Mouse (Mus musculus) heart, postnatal 10 days (tissue): ENCODE results near the gene Gadd45g. TPM values are rescaled to one million over a fixed set of nuclear protein-coding genes. Genes with fewer than 3 reads are reported as not detected.

Experiments used
- DNase-seq, 2 experiments: peaks; one replicate each; pipeline ENCODE4 v3.0.0; 2021
- intact Hi-C: fragments of 180-260 bp; cut with DNase I; formaldehyde crosslinking; loops from one replicate; pipeline ENCODE4 v1.15.1; 2025
- total RNA-seq, 2 experiments: library from RNA; stranded (reverse); gene quantifications; 2 replicates each; pipeline ENCODE4 v1.2.3; 2021

Gene Gadd45g
- total RNA-seq, 2 experiments from 2014 or later = 27.8 to 37.9 TPM

DNA sequence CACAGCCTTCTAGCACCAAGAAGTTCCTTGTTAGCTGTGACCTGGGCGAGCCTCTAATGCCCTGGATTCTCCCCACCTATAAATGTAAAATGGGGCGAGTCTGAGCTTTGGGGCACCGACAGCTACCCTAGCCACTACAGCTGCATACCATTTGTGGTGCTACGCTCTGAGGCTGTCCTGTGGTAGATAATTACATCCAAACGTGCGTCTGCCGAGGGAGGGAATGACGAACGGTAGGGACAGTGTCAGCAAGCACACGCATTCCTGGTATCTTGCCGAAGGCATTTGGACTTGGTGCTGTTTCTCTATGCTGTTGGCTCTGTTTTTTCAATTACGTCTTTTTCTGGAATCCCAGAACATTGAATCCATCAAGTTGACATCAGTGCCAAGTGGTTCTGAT, 29.7 kb downstream of the Gadd45g start:
- intact Hi-C loops = no loop called here
- DNase-seq = no peak

DNA sequence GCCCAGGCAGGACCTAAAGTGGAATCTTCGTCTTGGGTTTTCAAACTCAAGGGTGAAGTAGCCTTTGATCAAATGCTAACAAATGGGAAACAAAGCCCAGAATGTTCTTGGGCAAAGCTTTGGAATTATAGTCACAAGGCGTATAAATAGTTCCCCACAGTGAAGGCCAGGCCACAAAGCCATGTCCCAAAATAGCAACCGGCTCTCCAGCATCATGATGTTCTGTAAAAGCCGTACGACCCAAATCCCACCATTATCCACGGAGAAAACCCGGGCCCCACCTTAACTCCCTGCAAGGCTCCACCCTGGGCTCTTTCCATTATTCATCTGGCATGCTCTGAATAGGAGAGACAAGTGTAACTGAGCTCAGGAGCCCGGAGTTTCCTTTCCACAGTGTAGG, 32.3 kb downstream of the Gadd45g start:
- intact Hi-C loops = no loop called here
- peak; percentile 52 to 55 for DNase-seq

DNA sequence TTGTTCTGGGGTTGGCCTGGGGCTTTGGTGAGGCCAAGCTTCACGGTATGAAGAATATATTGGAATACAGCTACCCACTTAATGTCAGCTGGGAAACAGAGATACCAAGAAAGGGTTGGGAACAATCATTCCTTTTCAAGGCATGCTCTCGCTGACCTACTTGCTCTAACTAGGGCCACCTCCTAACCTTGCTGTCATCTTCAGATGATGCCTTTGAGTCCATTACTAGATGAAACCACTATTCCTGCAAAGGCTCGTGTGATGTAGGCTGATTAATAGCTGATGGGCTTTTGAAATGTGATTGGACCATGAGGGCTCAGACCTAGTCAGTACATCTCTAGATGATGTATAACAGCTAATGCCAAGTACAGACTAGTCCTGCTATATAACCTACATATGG, 33.1 kb downstream of the Gadd45g start:
- intact Hi-C loops = no loop called here
- no peak for DNase-seq

DNA sequence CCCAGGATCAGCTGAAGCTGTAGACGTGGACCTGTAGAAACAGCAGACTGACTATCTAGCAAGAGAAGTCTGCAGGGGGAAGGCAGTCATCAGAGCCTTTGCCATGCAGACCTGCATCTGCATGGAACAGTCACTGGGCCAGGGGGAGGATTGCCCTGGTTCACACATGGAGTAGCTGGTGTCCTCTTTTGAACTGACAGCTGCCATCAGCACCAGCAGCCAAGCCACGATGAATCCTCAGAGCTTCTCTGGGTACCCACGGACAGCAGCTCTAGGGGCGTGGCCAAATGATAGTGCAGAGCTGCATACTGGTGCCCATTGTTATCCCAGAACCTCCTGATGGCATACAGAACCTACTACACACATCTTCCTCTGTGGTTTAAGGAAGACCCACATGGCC, 33.5 kb downstream of the Gadd45g start:
- no peak for DNase-seq
- intact Hi-C loops = no loop called here

DNA sequence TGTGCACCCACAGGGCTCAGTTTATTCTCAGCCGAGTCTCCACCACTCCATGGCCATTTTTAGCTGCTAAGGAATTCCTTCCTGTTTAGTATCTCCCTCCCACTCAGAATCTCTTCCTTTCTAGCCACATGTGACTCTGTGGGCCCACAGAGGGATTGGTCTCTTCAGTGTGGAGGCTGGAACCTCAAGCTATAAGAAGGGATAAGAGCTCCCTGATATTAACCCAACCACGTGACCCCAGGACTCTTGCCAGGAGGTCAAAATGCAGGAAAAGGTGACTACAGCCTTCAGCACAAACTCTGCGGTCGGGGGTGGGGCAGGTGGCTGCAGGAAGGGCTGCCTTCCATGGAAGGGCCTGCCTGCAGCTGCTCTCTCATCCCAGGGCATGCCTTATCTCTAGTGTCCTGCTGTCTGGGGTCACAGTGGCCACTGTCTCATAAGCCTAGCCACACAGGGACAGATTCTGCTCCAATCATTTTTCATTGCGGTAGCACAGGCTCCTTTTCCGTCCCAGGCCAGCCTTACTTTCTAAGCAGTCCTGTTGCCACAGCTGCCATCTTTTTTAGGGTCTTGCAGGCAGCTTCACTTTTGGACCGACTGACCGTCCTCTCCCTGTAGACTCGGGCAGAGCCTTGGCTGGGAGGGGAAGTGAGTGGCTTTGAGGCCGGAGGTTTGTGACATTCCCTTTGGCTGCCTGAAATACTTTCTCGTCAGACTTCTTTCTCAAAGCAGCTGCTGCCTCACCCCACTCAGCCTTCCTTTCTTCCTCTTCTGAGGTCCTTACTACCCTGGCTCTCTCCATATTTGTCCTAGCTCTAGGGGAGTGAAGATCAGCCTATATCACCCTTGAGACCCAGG, 35.0 kb downstream of the Gadd45g start:
- DNase-seq = peak; percentile 56 to 63
- intact Hi-C loops = no loop called here

DNA sequence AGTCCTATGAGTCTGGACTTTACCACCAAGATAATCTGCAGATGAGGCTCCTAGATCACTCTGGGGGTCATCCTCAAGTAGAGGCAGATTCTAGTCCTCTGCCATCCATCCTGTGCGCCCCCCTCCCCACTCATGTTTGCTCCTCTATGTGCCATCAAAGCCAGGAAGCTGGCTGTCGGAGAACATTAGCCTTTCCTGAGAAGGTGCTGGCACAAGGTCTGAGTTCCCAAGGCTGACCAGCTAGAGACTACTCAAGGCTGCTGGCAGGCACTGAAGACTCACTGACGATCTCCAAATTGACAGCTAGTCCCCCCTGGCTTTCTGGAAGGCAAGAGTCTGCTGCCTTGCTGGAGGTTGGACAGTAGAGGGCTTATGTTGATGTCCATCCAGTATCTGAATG, 35.7 kb downstream of the Gadd45g start:
- no peak for DNase-seq
- intact Hi-C loops = no loop called here

DNA sequence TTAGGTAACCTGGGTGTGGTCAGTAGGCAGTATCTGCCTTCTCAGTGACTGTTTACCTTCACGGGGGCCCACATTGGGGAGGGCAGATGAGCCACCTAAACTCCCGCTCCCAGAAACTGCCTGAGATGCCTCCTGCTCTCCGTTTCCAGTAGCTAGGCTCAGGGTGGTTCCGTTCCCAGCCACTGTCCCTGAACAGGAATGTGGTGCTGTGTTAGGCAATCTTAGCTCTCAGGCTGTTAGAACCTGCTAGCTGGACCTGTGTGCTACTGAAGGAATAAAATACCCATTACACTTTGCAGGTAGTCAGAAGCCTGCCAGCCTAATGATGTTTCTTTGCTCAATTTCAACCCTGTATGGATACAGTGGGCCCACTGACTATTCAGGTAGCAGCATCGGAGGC, 37.8 kb downstream of the Gadd45g start:
- intact Hi-C loops = no loop called here
- DNase-seq = no peak

DNA sequence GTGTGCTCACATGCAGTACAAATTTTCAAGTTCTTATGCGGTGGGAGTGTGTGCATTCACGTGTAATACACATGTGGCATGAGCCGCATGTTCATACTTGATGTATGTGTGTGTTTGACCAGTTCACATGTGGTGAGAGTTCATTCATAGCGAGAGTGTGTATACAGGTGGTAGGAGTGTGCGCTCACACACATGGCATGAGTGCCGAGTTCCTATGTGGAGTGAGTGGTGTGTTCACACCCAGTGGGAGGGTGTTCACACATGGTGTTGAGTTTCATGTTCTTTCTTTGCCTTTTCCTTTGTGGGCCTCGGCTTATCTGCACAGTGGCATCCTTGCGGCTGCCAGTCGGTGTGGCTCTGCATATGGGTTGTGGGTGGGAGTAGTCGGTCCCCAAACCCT, 39.1 kb downstream of the Gadd45g start:
- intact Hi-C loops = no loop called here
- no peak for DNase-seq

DNA sequence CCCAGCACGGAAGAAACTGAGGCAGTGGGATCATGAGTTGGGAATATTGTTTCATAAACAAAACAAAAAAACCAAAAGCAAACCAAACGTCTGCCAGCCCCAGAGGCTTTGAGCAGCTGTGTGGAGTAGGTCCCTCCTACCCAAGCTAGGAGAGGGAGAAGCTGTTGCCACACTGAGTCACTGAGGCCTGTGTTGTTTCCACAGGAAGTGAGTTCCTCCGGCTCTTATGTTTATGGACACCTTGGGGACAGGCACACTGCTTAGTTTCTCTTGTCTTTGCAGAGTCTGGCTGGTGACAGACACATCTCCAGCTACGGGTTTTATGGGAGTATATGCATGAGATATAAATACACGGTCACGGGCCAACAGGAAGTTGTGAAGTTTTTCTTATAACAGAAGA, 39.6 kb downstream of the Gadd45g start:
- intact Hi-C loops = no loop called here
- DNase-seq = no peak

DNA sequence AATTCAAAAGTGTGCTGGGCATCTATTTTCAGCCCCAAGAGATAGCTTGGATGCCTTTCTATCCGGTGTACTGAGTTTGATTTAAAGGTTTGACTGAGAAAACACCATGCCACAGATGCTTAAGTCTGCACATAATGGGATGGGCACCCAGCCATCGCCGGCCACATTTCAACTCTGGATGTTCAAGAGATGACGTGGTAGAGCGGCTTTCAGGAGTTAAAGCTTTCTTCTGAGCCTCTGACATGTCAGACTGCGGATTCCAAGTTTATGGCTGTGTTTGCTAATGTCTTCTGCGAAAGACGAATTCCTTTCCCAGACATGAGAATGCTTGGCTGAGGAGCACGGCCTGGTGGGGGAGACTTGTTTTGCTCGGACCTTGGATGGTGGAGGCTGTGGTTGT, 40.2 kb downstream of the Gadd45g start:
- DNase-seq = peak in 1 of 2 experiments; percentile 56

DNA sequence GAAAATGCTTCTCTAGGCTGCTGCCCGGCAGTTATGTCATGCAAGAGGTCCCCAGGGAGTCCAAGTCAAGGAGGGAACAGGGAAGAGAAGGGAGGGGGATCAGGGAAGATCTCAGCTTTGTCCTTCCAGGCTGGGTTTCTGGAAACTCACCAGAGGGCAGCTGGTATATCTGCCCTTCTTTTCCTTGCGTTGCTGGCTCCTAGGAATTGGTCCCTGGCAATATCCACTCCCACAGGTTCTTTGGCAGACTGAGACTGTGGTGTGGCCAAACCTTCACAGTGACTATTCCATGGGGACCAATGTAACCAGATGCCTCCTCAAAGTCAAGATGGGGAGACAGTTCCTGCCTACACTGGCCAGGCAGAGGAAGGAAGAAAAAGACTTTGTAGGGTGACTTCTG, 41.9 kb downstream of the Gadd45g start:
- DNase-seq = no peak
- intact Hi-C loops = no loop called here

More for the DNA sequence above, 40.2 kb downstream of the Gadd45g start:
- intact Hi-C loops = no loop called here

DNA sequence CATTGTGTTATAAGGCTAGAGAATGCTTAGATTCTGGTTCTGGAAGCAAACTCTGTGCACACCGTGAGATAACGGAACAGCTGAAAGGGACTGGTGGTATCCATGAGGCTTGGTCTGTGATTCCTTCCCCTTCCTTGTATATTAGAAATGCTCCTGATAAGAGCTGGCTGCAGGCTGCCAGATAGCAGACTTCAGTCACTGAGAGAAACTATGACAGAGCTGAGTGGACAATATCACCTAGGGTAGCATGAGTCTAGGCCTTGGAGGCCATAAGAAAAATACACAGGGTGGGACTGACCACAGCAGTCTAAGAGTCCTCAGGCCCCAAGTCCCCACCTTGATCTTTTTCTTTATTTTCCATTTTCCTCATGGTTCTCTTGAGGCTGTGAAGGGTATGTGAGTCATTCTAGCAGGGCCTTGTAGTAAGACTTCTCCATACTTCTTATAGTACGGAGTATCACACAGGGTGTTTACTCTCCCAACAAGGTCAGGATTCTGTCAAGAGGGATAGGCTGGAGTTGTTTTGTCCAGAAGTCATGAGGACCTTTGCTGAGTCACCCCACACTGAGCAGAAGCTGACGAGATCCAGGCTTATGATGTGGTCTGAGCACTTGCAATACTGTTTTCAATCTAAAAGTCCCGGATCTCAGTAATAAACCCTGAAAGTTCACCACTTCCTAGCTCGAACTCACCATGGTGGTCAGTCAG, 45.5 kb downstream of the Gadd45g start:
- no peak for DNase-seq
- intact Hi-C loops = no loop called here

DNA sequence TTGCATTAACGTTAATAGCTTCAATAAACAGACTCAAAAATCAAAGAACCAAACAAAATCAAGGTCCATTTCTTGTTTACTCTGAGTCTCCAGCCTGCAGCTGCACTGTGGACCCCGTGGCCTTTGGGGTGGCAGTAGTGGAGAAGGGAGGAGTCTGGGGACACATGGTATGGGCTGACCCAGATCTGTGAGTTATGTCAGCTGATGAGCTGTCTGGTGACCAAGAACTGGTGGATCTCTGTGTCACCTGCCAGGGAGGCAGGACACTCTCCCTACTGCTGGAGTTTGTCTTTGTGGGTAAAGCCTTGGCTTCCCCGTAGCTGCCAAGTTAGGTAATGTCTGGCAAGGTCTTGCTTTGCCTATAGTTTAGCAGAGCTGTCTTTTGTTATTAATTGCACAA, 51.1 kb downstream of the Gadd45g start:
- intact Hi-C loops = no loop called here
- DNase-seq = no peak

Other genes starting within 250 kb of the Gadd45g start
- 10 to 100 TPM; 25.1 to 26.0 TPM for gene Cks2, start 201.4 kb upstream of the Gadd45g start, total RNA-seq
- gene Secisbp2, start 195.0 kb upstream of the Gadd45g start, total RNA-seq = 10 to 100 TPM; 20.0 to 22.0 TPM
- gene Sema4d, start 52.9 kb upstream of the Gadd45g start, total RNA-seq = 10 to 100 TPM; 69.1 to 79.5 TPM